Mouse (Mus musculus): ENCODE measurements around the gene Slc6a2.

Slc6a2 gene

GRCm38 (mm10) chr8:93021738-93022137 is 61.9 kb downstream of the Slc6a2 start:
- in situ Hi-C loops (cut with MseI, MboI), result no loop called here

- in situ Hi-C loops (cut with MseI, MboI), result no loop called here
Measured at GRCm38 (mm10) chr8:93030664-93031063, 70.8 kb downstream of the Slc6a2 start.

GRCm38 (mm10) chr8:93038831-93039230 is 79.0 kb downstream of the Slc6a2 start:
- in situ Hi-C loops (cut with MseI, MboI), result no loop called here

- in situ Hi-C loops (cut with MseI, MboI), result no loop called here
Measured at GRCm38 (mm10) chr8:93040256-93040655, 80.4 kb downstream of the Slc6a2 start.

GRCm38 (mm10) chr8:93040776-93041567 is 81.1 kb downstream of the Slc6a2 start:
- in situ Hi-C loops (cut with MseI, MboI), result no loop called here

GRCm38 (mm10) chr8:93043083-93043482 is 83.2 kb downstream of the Slc6a2 start:
- in situ Hi-C loops (cut with MseI, MboI), result no loop called here

GRCm38 (mm10) chr8:93048092-93048491 is 88.2 kb downstream of the Slc6a2 start, which contains the start of gene Ces1a:
Ces1a (minus strand) TSS chr8:93048192.
- in situ Hi-C loops (cut with MseI, MboI), result loop anchor here in 1 of 2 experiments (5.0 kb wide), 1 partner anchor 36 kb away; no protein-coding TSS in a partner anchor

- in situ Hi-C loops (cut with MseI, MboI), result loop anchor here in 1 of 2 experiments (5.0 kb wide), 1 partner anchor 36 kb away; no protein-coding TSS in a partner anchor
Measured at GRCm38 (mm10) chr8:93048510-93049416, 88.9 kb downstream of the Slc6a2 start.
